Mouse (Mus musculus): Measurements from ENCODE around the gene Chst13. TPM values are rescaled to one million over a fixed set of nuclear protein-coding genes. Genes with fewer than 3 reads are reported as not detected.

The Chst13 gene
- polyA plus RNA-seq, 1 experiment from 2014 or later: not detected

GRCm38 (mm10) chr6:90342343-90342742 is 17.4 kb upstream of the Chst13 start:
- Histone ChIP-seq H3K9me3 (no peaks in the 10 kb centered on the region), H3K36me3 (replicated peaks) (no peaks in the 10 kb centered on the region), H3K4me3 (no peak overlapping the region), H3K27ac (no peak overlapping the region), H3K27me3 (ENCODE audit: poor library complexity, severe bottlenecking) (no peaks in the 10 kb centered on the region), H3K4me1 (no peaks in the 10 kb centered on the region)
- 92% methylated on average over 2 of the region's 2 CpGs for WGBS
- DNase-seq (ENCODE audit: extremely low spot score, low spot score): no peak

GRCm38 (mm10) chr6:90334244-90334643 is 9.3 kb upstream of the Chst13 start:
- Histone ChIP-seq H3K36me3 (replicated peaks) (no peaks in the 10 kb centered on the region), H3K4me3 (no peak overlapping the region), H3K4me1 (no peaks in the 10 kb centered on the region), H3K9me3 (no peaks in the 10 kb centered on the region), H3K27ac (no peak overlapping the region), H3K27me3 (ENCODE audit: poor library complexity, severe bottlenecking) (no peaks in the 10 kb centered on the region)
- no peak for DNase-seq (ENCODE audit: extremely low spot score, low spot score)
- 87% methylated on average over 3 of the region's 3 CpGs for WGBS

- no peak for DNase-seq (ENCODE audit: extremely low spot score, low spot score)
- 85% methylated on average over 7 of the region's 7 CpGs for WGBS
Measured at GRCm38 (mm10) chr6:90332561-90333425, 7.8 kb upstream of the Chst13 start, which contains the start of gene Uroc1. Gene Uroc1 (plus strand): TSS chr6:90333284.

GRCm38 (mm10) chr6:90329953-90330352 is 5.0 kb upstream of the Chst13 start:
- WGBS: 77% methylated on average over 1 of the region's 1 CpGs
- peaks cover 11% of the 10 kb centered on the region for H3K27me3 ChIP-seq (ENCODE audit: poor library complexity, severe bottlenecking)

More at GRCm38 (mm10) chr6:90332561-90333425, 7.8 kb upstream of the Chst13 start, which contains the start of gene Uroc1:
- H3K4me1 ChIP-seq: no peaks in the 10 kb centered on the region
- no peak within 1 kb of the TSS for H3K4me3 ChIP-seq
- no peak within 1 kb of the TSS for H3K27ac ChIP-seq
- H3K27me3 ChIP-seq (ENCODE audit: poor library complexity, severe bottlenecking): no peaks in the 10 kb centered on the region
- no peaks in the 10 kb centered on the region for H3K9me3 ChIP-seq
- H3K36me3 ChIP-seq (replicated peaks): no peaks in the 10 kb centered on the region

GRCm38 (mm10) chr6:90327670-90328069 is 2.7 kb upstream of the Chst13 start:
- H3K9me3 ChIP-seq: no peaks in the 10 kb centered on the region
- WGBS: 29% methylated on average over 6 of the region's 6 CpGs
- no peak overlapping the region for H3K4me3 ChIP-seq
- H3K27me3 ChIP-seq (ENCODE audit: poor library complexity, severe bottlenecking): peaks cover 24% of the 10 kb centered on the region
- no peaks in the 10 kb centered on the region for H3K36me3 ChIP-seq (replicated peaks)
- H3K27ac ChIP-seq: no peak overlapping the region
- H3K4me1 ChIP-seq: peaks cover 8% of the 10 kb centered on the region
- DNase-seq (ENCODE audit: extremely low spot score, low spot score): no peak

More at GRCm38 (mm10) chr6:90329953-90330352, 5.0 kb upstream of the Chst13 start:
- no peak for DNase-seq (ENCODE audit: extremely low spot score, low spot score)
- peaks cover 5% of the 10 kb centered on the region for H3K4me1 ChIP-seq
- H3K36me3 ChIP-seq (replicated peaks): no peaks in the 10 kb centered on the region
- H3K27ac ChIP-seq: no peak overlapping the region
- no peak overlapping the region for H3K4me3 ChIP-seq
- no peaks in the 10 kb centered on the region for H3K9me3 ChIP-seq

GRCm38 (mm10) chr6:90324463-90324862 is 522 bp downstream of the Chst13 start:
- Histone ChIP-seq H3K4me1 (peaks cover 8% of the 10 kb centered on the region), H3K36me3 (replicated peaks) (no peaks in the 10 kb centered on the region), H3K9me3 (no peaks in the 10 kb centered on the region), H3K27me3 (ENCODE audit: poor library complexity, severe bottlenecking) (peaks cover 24% of the 10 kb centered on the region), H3K4me3 (0 out of 2 replicates have a peak overlapping the region, but pooled peaks have one; percentile 39), H3K27ac (no peak overlapping the region)
- WGBS: 66% methylated on average over 3 of the region's 3 CpGs
- DNase-seq (ENCODE audit: extremely low spot score, low spot score): no peak

GRCm38 (mm10) chr6:90324026-90324425 is 959 bp downstream of the Chst13 start:
- H3K36me3 ChIP-seq (replicated peaks): no peaks in the 10 kb centered on the region
- H3K9me3 ChIP-seq: no peaks in the 10 kb centered on the region
- peaks cover 8% of the 10 kb centered on the region for H3K4me1 ChIP-seq
- no peak for DNase-seq (ENCODE audit: extremely low spot score, low spot score)
- no peak overlapping the region for H3K4me3 ChIP-seq
- 88% methylated on average over 3 of the region's 3 CpGs for WGBS
- peaks cover 24% of the 10 kb centered on the region for H3K27me3 ChIP-seq (ENCODE audit: poor library complexity, severe bottlenecking)
- H3K27ac ChIP-seq: no peak overlapping the region

GRCm38 (mm10) chr6:90321811-90322210 is 3.2 kb downstream of the Chst13 start:
- no peak overlapping the region for H3K27ac ChIP-seq
- H3K4me3 ChIP-seq: no peak overlapping the region
- no peaks in the 10 kb centered on the region for H3K36me3 ChIP-seq (replicated peaks)
- peaks cover 24% of the 10 kb centered on the region for H3K27me3 ChIP-seq (ENCODE audit: poor library complexity, severe bottlenecking)
- DNase-seq (ENCODE audit: extremely low spot score, low spot score): no peak
- no peaks in the 10 kb centered on the region; the same call in 1 of the 2 replicates for H3K9me3 ChIP-seq
- WGBS: 59% methylated on average over 4 of the region's 4 CpGs
- peaks cover 8% of the 10 kb centered on the region for H3K4me1 ChIP-seq

- no peak overlapping the region for H3K4me3 ChIP-seq
- no peak overlapping the region for H3K27ac ChIP-seq
- H3K36me3 ChIP-seq (replicated peaks): no peaks in the 10 kb centered on the region
- peaks cover 8% of the 10 kb centered on the region for H3K4me1 ChIP-seq
- WGBS: 86% methylated on average over 5 of the region's 5 CpGs
- peaks cover 8% of the 10 kb centered on the region; the same call in 1 of the 2 replicates for H3K9me3 ChIP-seq
- peaks cover 18% of the 10 kb centered on the region for H3K27me3 ChIP-seq (ENCODE audit: poor library complexity, severe bottlenecking)
- DNase-seq (ENCODE audit: extremely low spot score, low spot score): no peak
Measured at GRCm38 (mm10) chr6:90320429-90320828, 4.6 kb downstream of the Chst13 start.

- Histone ChIP-seq H3K9me3 (peaks cover 8% of the 10 kb centered on the region; the same call in 1 of the 2 replicates), H3K4me1 (no peaks in the 10 kb centered on the region; the same call in 1 of the 2 replicates), H3K27me3 (ENCODE audit: poor library complexity, severe bottlenecking) (peaks cover 10% of the 10 kb centered on the region; the same call in 1 of the 2 replicates), H3K4me3 (no peak overlapping the region), H3K36me3 (replicated peaks) (no peaks in the 10 kb centered on the region), H3K27ac (no peak overlapping the region)
- WGBS: 83% methylated on average over 7 of the region's 7 CpGs
- no peak for DNase-seq (ENCODE audit: extremely low spot score, low spot score)
Measured at GRCm38 (mm10) chr6:90319475-90320191, 5.4 kb downstream of the Chst13 start.

GRCm38 (mm10) chr6:90319019-90319418 is 6.0 kb downstream of the Chst13 start:
- peaks cover 4% of the 10 kb centered on the region; the same call in 1 of the 2 replicates for H3K27me3 ChIP-seq (ENCODE audit: poor library complexity, severe bottlenecking)
- no peak overlapping the region for H3K4me3 ChIP-seq
- 94% methylated on average over 2 of the region's 2 CpGs for WGBS
- no peaks in the 10 kb centered on the region for H3K4me1 ChIP-seq
- H3K9me3 ChIP-seq: peaks cover 8% of the 10 kb centered on the region; the same call in 1 of the 2 replicates
- H3K36me3 ChIP-seq (replicated peaks): no peaks in the 10 kb centered on the region
- no peak overlapping the region for H3K27ac ChIP-seq
- DNase-seq (ENCODE audit: extremely low spot score, low spot score): no peak

GRCm38 (mm10) chr6:90317510-90318258 is 7.3 kb downstream of the Chst13 start:
- no peak for DNase-seq (ENCODE audit: extremely low spot score, low spot score)
- H3K4me1 ChIP-seq: no peaks in the 10 kb centered on the region
- H3K4me3 ChIP-seq: no peak overlapping the region
- WGBS: 93% methylated on average over 2 of the region's 2 CpGs
- no peaks in the 10 kb centered on the region for H3K27me3 ChIP-seq (ENCODE audit: poor library complexity, severe bottlenecking)
- no peaks in the 10 kb centered on the region for H3K36me3 ChIP-seq (replicated peaks)
- no peak overlapping the region for H3K27ac ChIP-seq
- peaks cover 8% of the 10 kb centered on the region; the same call in 1 of the 2 replicates for H3K9me3 ChIP-seq
